Mouse (Mus musculus) heart, embryonic 14.5 days (tissue): ENCODE measurements around the gene Casp9. TPM values are rescaled to one million over a fixed set of nuclear protein-coding genes. Genes with fewer than 3 reads are reported as not detected.

Experiments
- ATAC-seq: fragments of 200-750 bp; cut with Nextera tagmentation; 2 replicates; pipeline ENCODE4 v1.8.0; 2017; ENCODE audit warnings: low read depth, moderate TSS enrichment; ENCODE audit not compliant: insufficient number of reproducible peaks, insufficient read depth, low FRiP score
- H3K27ac ChIP-seq, 2 experiments: fragments of 200-500 bp in 1 of 2; fragments of 300-500 bp in 1 of 2; sonication (generic) in 1 of 2; replicated peaks in 1 of 2; 2 replicates each; pipeline ENCODE4 v1.5.1; 2012 to 2014; ENCODE audit warnings: low read depth in 2 of 2, low read length in 2 of 2, control low read depth in 1 of 2, mild to moderate bottlenecking in 1 of 2, mixed read lengths in 1 of 2; ENCODE audit not compliant: control insufficient read depth in 1 of 2, insufficient read depth in 1 of 2
- H3K27me3 ChIP-seq: fragments of 300-500 bp; sonication (generic); 2 replicates; pipeline ENCODE4 v1.6.1; 2014; ENCODE audit warnings: mild to moderate bottlenecking, low read length, control low read depth; ENCODE audit not compliant: control insufficient read depth, insufficient read depth
- H3K36me3 ChIP-seq: fragments of 300-500 bp; sonication (generic); 2 replicates; pipeline ENCODE4 v1.6.1; 2014; ENCODE audit warnings: mild to moderate bottlenecking, control low read depth, low read length, mixed read lengths; ENCODE audit not compliant: control insufficient read depth, insufficient read depth
- H3K4me1 ChIP-seq, 2 experiments: fragments of 200-500 bp in 1 of 2; fragments of 300-500 bp in 1 of 2; sonication (generic) in 1 of 2; 2 replicates each; pipeline ENCODE4 v1.6.1; 2012 to 2014; ENCODE audit warnings: low read length in 2 of 2, control low read depth in 1 of 2, mixed read lengths in 1 of 2; ENCODE audit not compliant: control insufficient read depth in 2 of 2, insufficient read depth in 2 of 2
- H3K4me2 ChIP-seq: fragments of 300-500 bp; sonication (generic); 2 replicates; pipeline ENCODE4 v1.6.1; 2014; ENCODE audit warnings: mild to moderate bottlenecking, low read length
- H3K4me3 ChIP-seq, 2 experiments: fragments of 200-500 bp in 1 of 2; fragments of 300-500 bp in 1 of 2; sonication (generic) in 1 of 2; 2 replicates each; pipeline ENCODE4 v1.5.1; 2012 to 2014; ENCODE audit warnings: low read length in 2 of 2, mild to moderate bottlenecking in 2 of 2, control low read depth in 1 of 2, low read depth in 1 of 2, moderate library complexity in 1 of 2; ENCODE audit not compliant: control insufficient read depth in 1 of 2, insufficient read depth in 1 of 2
- H3K9ac ChIP-seq: fragments of 300-500 bp; sonication (generic); 2 replicates; pipeline ENCODE4 v1.6.1; 2014; ENCODE audit warnings: mild to moderate bottlenecking, low read length
- H3K9me3 ChIP-seq: fragments of 300-500 bp; sonication (generic); 2 replicates; pipeline ENCODE4 v1.6.1; 2016; ENCODE audit warnings: low read length, control low read depth; ENCODE audit not compliant: control insufficient read depth
- WGBS: fragments of 180-500 bp; shearing (Covaris S2); extraction: QIAGEN DNeasy Blood & Tissue Kit; methylation state at CpG from one replicate; pipeline ENCODE4 v1.1.7; 2014; 5-methylcytosine and 5-hydroxymethylcytosine counted together
- polyA plus RNA-seq: library from polyadenylated mRNA; unstranded; fragments of >200 nt; fragmentation: Nextera tagmentation; extraction: Ambion mirVana; gene quantifications from 2 replicates; pipeline ENCODE4 v1.2.1, GENCODE M21; 2014

Casp9 gene
- polyA plus RNA-seq, 1 experiment from 2014 or later, result 15.4 TPM

GRCm38 (mm10) chr4:141784835-141785234, 8.6 kb upstream of the Casp9 start:
- Histone ChIP-seq H3K36me3 (peaks cover 86% of the 10 kb centered on the region), H3K27ac (no peak overlapping the region), H3K9ac (no peak overlapping the region), H3K4me2 (no peak overlapping the region), H3K9me3 (no peaks in the 10 kb centered on the region), H3K4me3 (no peak overlapping the region), H3K27me3 (no peaks in the 10 kb centered on the region), H3K4me1 (peaks cover 2 to 6% of the 10 kb centered on the region in 2 experiments)
- 83% methylated on average over 5 of the region's 5 CpGs for WGBS
- ATAC-seq, result no peak

- peaks cover 73% of the 10 kb centered on the region for H3K36me3 ChIP-seq
- H3K4me1 ChIP-seq, result peaks cover 5 to 10% of the 10 kb centered on the region in 2 experiments
- H3K9me3 ChIP-seq, result no peaks in the 10 kb centered on the region
- no peak overlapping the region for H3K4me2 ChIP-seq
- H3K9ac ChIP-seq, result no peak overlapping the region
- no peak overlapping the region for H3K4me3 ChIP-seq
- no peaks in the 10 kb centered on the region for H3K27me3 ChIP-seq
- H3K27ac ChIP-seq, result no peak overlapping the region
- ATAC-seq, result no peak
- 89% methylated on average over 13 of the region's 13 CpGs for WGBS
These were observed 7.3 kb upstream of the Casp9 start for GRCm38 (mm10) chr4:141786141-141786540.

GRCm38 (mm10) chr4:141787046-141787445, 6.4 kb upstream of the Casp9 start:
- H3K36me3 ChIP-seq, result peaks cover 64% of the 10 kb centered on the region
- H3K4me1 ChIP-seq, result peaks cover 6 to 11% of the 10 kb centered on the region in 2 experiments
- H3K4me3 ChIP-seq, result no peak overlapping the region
- 77% methylated on average over 6 of the region's 6 CpGs for WGBS
- no peak overlapping the region for H3K27ac ChIP-seq
- no peak for ATAC-seq
- no peak overlapping the region for H3K4me2 ChIP-seq
- no peaks in the 10 kb centered on the region for H3K9me3 ChIP-seq
- no peaks in the 10 kb centered on the region for H3K27me3 ChIP-seq
- no peak overlapping the region for H3K9ac ChIP-seq

GRCm38 (mm10) chr4:141787462-141787861, 6.0 kb upstream of the Casp9 start:
- peaks cover 60% of the 10 kb centered on the region for H3K36me3 ChIP-seq
- H3K9ac ChIP-seq, result no peak overlapping the region
- H3K27me3 ChIP-seq, result no peaks in the 10 kb centered on the region
- no peak overlapping the region for H3K27ac ChIP-seq
- H3K4me2 ChIP-seq, result no peak overlapping the region
- H3K4me3 ChIP-seq, result no peak overlapping the region
- 90% methylated on average over 7 of the region's 7 CpGs for WGBS
- no peak for ATAC-seq
- H3K9me3 ChIP-seq, result no peaks in the 10 kb centered on the region
- peaks cover 6 to 11% of the 10 kb centered on the region in 2 experiments for H3K4me1 ChIP-seq

- no peaks in the 10 kb centered on the region for H3K27me3 ChIP-seq
- no peaks in the 10 kb centered on the region for H3K9me3 ChIP-seq
- peak overlapping the region; percentile 80 to 98 for H3K4me3 ChIP-seq
- 37% methylated on average over 3 of the region's 3 CpGs for WGBS
- H3K4me1 ChIP-seq, result peaks cover 6 to 12% of the 10 kb centered on the region in 2 experiments
- H3K27ac ChIP-seq, result peak overlapping the region; percentile 46 to 78; a peak in 2 of 4 replicates
- peak overlapping the region; percentile 76 for H3K4me2 ChIP-seq
- ATAC-seq, result no peak
- H3K36me3 ChIP-seq, result peaks cover 38% of the 10 kb centered on the region
- peak overlapping the region; percentile 95 for H3K9ac ChIP-seq
These were observed 3.7 kb upstream of the Casp9 start for GRCm38 (mm10) chr4:141789564-141790218.

DNA sequence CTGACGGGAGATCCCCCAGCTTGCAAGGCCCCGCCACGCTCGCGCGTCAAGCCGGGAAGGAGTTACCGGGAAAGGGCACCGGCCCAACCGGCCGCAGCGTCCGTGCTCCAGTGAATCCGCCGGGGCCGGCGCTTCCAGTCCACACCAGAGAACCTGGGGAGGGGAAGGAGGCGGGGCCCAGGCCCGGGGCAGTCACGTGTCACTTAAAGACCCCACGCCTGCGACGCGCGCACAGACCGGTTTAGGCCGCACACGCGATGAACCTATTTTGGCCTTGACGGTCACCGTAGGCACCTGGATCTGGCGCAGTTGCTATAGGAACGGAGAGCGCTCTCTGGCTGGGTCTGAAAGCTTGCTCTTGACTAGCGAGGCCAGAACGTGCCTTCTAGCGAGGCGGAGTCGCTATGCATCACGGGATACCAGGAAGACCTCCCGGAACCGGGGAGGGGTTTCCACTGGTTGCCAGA, 2.9 kb upstream of the Casp9 start, which contains the start of gene Dnajc16:
Gene Dnajc16 (minus strand): TSS at position 408 of the 467 bp plus-strand sequence.
- peaks cover 29% of the 10 kb centered on the region for H3K36me3 ChIP-seq
- no peaks in the 10 kb centered on the region for H3K9me3 ChIP-seq
- H3K4me1 ChIP-seq, result peaks cover 8 to 18% of the 10 kb centered on the region in 2 experiments
- ATAC-seq, result peak; percentile 84
- no peaks in the 10 kb centered on the region for H3K27me3 ChIP-seq
- peak within 1 kb of the TSS; percentile 46 to 78; a peak in 3 of 4 replicates for H3K27ac ChIP-seq
- H3K9ac ChIP-seq, result peak within 1 kb of the TSS; percentile 95
- peak within 1 kb of the TSS; percentile 80 to 98 for H3K4me3 ChIP-seq
- WGBS, result under 1% methylated on average over 35 of the region's 42 CpGs
- H3K4me2 ChIP-seq, result peak within 1 kb of the TSS; percentile 76

- no peak overlapping the region for H3K4me3 ChIP-seq
- no peak overlapping the region for H3K27ac ChIP-seq
- H3K27me3 ChIP-seq, result no peaks in the 10 kb centered on the region
- peak overlapping the region; percentile 76; the same call in 1 of the 2 replicates for H3K4me2 ChIP-seq
- H3K36me3 ChIP-seq, result peaks cover 22% of the 10 kb centered on the region
- 89% methylated on average over 7 of the region's 7 CpGs for WGBS
- ATAC-seq, result no peak
- no peaks in the 10 kb centered on the region for H3K9me3 ChIP-seq
- H3K4me1 ChIP-seq, result peaks cover 8 to 18% of the 10 kb centered on the region in 2 experiments
- H3K9ac ChIP-seq, result no peak overlapping the region
These were observed 1.9 kb upstream of the Casp9 start for GRCm38 (mm10) chr4:141791486-141791885.
